Mouse (Mus musculus) kidney, adult 18-20 months (tissue): ENCODE data around the gene Dcdc2b.

ENCODE experiments used
- DNase-seq: peaks from one replicate; pipeline ENCODE4 v3.0.0; 2021

Gene Dcdc2b

GRCm38 (mm10) chr4:129620419-129621282 lies 6.6 kb upstream of the Dcdc2b start:
- no peak for DNase-seq

GRCm38 (mm10) chr4:129618786-129619691 lies 5.0 kb upstream of the Dcdc2b start, which contains the start of gene Iqcc:
Gene Iqcc (minus strand): TSS chr4:129619099.
- DNase-seq: peak; percentile 94

DNA sequence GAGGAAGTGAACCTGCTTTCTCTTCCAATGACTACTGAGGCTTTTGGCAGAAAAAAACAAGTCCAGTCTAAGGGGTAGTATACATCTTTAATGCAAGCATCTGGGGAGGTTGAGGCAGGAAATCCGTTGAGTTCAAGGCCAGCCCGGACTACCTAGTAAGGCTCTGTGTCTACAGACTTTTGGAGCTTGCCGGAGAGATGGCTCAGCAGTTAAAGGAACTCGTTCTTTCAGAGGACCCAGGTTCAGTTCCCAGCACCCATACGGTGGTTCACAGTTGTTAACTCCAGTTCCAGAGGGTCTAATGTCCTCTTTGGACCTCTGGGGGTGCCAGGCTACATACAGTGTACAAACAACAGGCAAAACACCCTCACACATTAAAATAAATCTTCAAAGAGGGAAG lies 4.0 kb upstream of the Dcdc2b start:
- no peak for DNase-seq

- DNase-seq: no peak
Measured at GRCm38 (mm10) chr4:129617121-129617641, 3.1 kb upstream of the Dcdc2b start.

- no peak for DNase-seq
Measured at GRCm38 (mm10) chr4:129616631-129617030, 2.6 kb upstream of the Dcdc2b start.

DNA sequence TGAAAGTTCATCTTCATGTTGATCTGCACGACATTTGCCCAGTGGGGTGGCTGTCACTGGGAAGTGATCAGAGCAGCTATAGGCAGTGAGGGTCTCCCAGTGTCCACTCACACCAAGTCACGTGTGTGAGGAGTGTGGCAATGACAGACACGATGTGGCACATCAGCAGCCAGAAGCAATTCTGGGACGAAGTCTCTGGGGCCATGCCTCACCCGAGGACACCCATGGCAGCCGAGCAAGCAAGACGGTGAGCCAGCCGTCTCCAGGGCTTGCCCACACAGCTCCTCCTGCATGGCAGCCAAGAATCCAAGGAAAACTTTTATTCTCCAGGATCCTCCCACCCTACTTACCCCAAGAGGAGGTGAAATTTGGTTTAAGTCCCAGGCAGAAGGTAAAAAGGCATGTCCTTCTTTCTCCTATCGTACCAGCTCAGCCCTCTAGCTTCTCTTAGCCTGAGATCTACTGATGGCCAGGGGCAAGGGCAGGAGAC lies 1.8 kb upstream of the Dcdc2b start:
- DNase-seq: no peak

DNA sequence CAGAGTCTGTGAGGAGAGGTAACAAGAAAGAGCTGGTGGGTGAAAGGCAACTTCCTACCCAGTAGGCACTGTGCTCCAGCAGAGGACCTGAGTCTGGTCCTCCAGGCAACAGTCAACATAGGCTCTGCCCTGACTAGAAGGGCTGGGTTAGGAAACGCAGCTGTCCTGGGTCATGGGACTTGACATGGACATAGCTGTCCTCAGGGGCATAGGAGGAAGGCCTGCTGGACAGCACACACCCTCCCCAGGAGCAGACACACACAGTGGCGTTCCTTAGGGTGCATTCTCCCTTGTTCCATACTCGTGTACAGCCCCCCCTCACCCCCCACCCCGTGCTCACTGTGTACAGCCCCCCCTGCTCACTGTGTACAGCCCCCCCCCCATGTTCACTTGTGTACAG lies 3.6 kb downstream of the Dcdc2b start:
- no peak for DNase-seq

DNA sequence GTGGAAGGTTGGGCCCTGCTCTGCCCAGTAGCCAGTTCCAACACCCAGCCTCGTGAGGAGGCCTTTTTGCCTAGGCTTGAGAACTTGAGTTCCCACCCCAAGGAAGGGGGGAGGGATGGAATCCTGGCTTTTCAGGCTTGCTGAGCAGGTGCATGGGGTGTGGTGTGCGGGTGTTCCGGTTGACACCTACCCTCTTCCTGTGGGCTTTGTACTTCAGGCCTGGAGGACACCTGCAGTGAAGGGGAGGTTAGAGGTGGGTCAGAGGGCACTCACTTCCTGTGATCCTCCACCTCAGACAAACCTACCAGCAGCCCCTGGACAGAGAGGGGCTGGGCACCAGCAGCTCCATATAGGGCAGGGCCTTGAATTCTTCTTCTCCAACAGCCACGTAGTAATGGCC lies 4.0 kb downstream of the Dcdc2b start:
- DNase-seq: no peak

DNA sequence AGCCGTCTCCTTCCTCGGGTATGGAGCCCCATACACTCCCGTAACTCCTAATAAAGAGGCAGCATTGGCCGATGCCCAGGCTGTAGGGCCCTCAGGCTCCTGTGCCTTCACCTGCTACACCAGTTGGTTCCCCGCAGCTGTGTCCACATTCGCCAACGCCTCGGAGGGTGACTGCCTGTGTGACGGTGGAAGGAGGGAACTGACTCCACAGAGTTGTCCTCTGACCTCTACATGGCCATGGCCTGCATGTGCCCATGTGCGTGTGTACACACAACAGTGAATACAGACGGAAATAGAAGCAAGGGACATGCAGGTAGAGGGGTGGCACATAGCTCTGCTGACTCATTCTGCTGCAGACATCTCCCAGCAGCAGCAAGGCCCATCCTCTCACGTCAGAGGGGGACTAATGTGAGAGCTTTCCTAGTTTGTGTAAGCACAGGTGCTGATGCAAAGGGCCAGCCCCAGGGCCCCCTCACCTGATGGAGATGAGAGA lies 4.9 kb downstream of the Dcdc2b start:
- DNase-seq: no peak

DNA sequence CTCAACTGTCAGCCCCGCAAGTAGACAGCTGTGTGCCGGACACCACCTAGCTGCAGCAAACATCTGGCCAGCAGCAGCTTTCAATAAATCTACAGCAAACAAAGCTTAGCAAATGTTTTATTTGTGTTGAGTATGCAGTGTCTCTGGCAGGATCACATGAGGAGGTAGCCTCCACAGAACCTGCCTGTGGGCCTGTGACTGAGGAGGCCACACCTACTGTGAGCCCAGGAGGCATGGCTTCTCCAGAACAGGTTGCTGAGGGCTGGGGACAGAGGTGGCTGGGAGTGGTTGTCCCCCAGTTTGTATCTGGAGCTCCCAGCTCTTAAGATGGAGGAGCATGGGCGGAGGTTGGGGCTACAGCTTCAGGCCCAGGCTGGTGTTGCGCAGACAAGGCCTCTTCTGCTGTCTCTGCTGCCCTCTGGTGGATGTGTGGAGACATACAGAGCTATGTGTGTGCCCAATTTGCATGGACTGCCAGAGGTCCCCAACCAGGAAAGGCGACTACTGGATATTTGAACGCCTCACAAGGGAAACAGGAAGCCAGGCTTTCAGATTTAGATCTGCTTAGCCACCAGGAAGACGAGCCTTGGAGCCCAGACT lies 5.5 kb downstream of the Dcdc2b start:
- DNase-seq: peak; percentile 78

DNA sequence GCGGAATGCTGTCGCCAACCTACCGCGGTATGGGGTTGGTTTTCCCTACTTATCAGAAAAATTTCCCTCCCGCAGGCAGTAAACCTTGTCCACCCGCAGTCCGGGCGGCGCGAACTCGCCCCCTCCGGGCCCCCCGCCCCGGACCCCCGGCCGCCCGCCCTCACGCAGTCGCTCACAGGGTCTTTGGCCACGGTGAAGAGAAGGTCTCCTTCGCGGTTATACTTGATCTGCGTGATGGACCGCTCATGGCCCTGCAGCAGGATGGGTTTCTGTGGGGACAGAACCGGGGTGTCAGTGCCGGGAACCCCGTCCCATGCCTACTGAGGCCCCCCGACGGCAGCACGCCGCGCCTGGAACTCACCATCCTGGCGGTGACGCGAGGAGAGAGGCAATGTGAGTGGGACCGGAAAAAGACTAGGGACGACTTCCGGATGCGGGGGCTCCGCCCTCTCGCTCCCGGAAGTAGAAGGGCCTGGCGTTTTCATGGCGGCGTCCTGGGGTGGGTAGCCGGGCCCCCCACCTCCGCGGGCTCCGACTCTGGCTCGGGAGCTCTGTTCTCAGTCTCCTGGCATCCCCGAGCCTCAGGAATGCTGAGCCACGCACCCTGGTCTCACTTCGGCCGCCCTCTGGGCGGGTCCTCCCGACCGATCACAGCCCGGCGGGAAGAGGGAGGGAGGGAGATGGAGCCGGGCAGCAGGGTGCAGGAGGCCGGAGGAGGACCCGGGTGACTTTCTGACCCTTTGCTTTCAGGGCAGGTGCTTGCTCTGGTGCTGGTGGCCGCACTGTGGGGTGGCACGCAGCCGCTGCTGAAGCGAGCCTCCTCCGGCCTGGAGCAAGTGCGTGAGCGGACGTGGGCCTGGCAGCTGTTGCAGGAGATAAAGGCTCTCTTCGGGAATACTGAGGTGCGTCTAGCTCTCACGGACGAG lies 13.6 kb downstream of the Dcdc2b start, which contains the start of the genes Eif3i and Tmem234:
TSS of gene Eif3i (minus strand) at position 416 of the 926 bp plus-strand sequence.
TSS of gene Tmem234 (plus strand) at position 436 of the 926 bp plus-strand sequence.
- DNase-seq: peak; percentile 85

GRCm38 (mm10) chr4:129588865-129589264 lies 25.2 kb downstream of the Dcdc2b start:
- DNase-seq: no peak

GRCm38 (mm10) chr4:129586943-129587342 lies 27.1 kb downstream of the Dcdc2b start:
- peak; percentile 29 for DNase-seq

- no peak for DNase-seq
Measured at GRCm38 (mm10) chr4:129585773-129586172, 28.3 kb downstream of the Dcdc2b start.

DNA sequence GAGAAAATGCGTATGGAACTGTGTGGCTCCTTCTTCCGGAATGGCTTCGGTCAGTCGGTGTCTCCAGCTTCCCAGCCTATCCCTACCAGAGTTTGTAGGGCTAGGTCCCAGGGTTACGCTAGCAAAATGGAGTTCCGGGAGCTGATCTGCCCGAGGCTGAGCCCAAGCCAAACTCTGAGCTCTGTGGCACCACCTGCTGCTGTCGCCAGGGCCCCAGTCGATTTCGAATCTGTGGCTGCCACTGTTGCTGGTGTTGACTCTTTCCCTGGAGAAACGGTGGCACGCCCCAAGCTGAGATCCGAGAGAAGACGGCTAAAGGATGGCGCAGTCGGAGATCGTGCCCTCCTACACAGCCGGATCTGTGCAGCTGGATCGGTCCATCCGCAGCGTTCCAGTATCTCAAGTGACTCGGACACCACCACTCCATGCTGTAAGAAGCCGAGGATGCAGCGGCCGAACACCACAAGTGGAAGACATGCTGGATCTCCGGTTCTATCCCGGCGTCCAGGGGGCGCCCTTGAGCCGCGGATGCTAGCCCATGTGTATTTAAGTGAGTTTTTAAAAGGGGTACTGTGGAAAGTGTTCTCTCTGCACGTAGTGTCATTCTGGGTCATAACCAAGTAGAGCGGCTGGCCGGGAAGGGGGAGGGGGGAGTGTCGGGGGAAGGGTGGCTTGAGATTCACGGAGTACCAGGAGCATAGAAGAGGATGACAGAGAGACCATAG lies 29.0 kb downstream of the Dcdc2b start:
- DNase-seq: peak; percentile 95

DNA sequence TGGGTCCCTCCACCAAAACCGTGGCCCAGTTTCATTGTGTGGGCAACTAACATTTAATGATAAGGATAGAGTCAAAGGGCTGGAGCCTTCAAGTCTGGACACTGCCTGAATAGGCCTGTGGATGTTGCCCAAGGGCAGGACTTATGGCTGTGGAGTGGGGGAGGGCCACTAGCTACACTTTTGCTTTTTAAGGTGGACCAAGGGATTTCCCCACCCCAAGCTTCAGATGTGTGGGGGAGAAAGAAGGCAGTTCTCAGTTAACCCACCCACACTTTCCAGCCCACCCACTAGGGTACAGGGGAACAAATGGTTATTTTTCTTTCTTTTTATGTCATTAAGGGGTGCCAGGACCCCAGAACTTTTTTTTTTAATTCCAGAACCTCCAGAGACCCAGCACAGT lies 29.7 kb downstream of the Dcdc2b start:
- no peak for DNase-seq

GRCm38 (mm10) chr4:129582251-129582650 lies 31.8 kb downstream of the Dcdc2b start:
- no peak for DNase-seq

DNA sequence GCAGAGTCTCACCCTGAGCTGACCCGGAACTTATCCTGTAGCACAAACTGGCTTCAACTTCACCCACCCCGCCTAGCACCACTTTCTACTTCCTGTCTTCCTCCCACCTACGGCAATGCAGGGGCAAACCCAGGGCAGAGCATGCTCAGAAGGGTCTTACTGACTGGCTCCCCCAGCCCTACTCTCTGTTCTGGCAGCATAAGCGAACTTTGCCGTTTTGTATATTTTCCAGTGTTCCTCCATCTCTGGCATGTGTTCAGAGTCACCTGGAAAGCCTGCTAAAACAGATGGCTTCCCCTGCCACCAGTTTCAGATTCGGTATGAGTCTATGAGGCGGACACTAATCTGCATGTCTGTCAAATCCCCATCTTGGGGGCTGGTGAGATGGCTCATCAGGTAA lies 33.7 kb downstream of the Dcdc2b start:
- DNase-seq: no peak

DNA sequence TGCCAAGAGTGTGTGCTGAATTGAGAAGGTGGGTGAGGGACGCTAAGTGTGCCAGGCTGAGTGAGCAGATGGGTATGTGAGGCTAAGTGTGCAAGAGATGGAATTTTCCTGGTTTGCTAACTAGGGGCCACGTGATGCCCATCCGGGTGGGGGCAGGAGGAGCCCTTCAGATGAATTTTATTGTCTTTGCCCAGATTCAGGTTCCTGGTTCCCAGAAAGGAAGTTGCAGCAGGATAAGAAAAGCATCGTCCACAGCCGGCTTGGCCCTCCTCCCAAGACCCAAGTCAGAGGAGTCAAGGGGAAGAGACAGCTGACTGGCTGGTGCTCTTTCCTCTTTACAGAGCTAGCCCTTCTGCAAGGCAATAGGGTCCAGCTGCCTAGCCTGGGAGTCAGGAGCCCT lies 35.6 kb downstream of the Dcdc2b start, which contains the start of gene Fam167b:
TSS of gene Fam167b (minus strand) at position 84 of the 400 bp plus-strand sequence.
- peak; percentile 63 for DNase-seq

DNA sequence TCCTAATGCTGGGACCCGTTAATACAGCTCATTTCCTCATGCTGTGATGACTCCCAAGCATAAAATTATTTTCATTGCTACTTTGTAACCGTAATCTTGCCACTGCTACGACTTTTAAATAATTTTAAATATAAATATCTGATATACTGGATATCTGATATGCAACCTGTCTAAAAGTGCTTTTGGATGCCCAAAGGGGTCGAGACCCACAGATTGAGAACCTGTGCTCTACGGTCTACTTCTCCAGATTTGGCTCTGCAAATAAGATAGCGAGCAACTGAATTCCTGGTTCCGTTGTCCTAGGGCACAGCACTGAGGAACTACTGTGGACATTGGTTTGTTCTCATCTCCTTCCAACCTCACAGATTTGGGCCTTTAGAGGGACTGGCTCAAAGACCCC lies 36.4 kb downstream of the Dcdc2b start:
- no peak for DNase-seq
